Mouse (Mus musculus) T-helper 1 cell (primary cell): ENCODE results near the gene Flt3l.
"Not testable (repeated sequence)": the region's sequence is repeated elsewhere in the genome, so short reads cannot be mapped to it uniquely, and the experiment has no call there.

Experiments
- in situ Hi-C: fragments of 300-600 bp; cut with MboI, MseI; formaldehyde crosslinking; loops from one replicate; pipeline ENCODE4 v1.15.1; 2025; ENCODE audit warnings: high pct_unique_total_duplicates

Gene Flt3l

DNA sequence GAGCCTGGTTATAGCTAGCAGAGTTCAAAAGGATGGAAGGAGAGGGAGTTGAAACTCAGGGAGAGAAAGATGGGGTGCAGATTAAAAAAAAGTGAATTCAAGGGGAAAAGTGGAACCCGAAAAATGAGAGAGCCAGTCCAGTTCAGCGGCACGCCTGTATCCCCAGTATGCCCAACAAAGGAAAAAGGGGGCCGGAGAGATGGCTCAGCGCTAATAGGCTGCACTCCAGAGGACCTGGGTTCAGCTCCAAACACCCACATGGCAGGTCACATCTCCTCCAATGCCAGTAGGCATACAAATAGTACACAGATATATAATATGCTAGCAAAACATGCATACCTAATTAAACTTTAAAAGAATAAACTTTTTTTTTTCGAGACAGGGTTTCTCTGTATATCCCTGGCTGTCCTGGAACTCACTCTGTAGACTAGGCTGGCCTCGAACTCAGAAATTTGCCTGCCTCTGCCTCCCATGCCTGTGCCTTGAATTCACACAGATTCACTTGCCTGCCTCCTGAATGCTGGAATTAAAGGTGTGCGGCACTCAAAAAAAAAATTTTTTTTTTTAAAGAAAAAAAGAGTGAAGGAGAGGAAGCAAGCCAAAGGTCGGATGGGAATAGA lies 26.9 kb upstream of the Flt3l start:
- in situ Hi-C loops = no loop called here

DNA sequence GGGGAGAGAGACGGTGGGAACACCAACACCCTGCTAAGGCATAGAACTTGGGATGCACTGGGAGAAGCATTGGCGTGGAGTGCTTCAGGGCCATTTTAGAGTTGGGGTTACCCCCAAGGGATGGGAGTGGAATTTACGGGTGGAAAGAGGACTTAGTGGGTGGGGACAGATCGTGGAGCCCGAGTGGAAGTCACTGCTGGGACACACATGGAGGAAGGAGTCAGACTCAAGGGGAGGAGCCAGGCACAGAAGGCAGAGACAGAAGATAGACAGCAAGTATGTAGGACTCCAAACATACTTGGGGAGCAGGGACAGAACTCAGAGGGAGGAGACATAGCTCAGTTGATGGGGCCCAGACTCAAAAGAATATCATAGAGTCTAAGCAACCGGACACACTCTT lies 26.3 kb upstream of the Flt3l start:
- in situ Hi-C loops = no loop called here

DNA sequence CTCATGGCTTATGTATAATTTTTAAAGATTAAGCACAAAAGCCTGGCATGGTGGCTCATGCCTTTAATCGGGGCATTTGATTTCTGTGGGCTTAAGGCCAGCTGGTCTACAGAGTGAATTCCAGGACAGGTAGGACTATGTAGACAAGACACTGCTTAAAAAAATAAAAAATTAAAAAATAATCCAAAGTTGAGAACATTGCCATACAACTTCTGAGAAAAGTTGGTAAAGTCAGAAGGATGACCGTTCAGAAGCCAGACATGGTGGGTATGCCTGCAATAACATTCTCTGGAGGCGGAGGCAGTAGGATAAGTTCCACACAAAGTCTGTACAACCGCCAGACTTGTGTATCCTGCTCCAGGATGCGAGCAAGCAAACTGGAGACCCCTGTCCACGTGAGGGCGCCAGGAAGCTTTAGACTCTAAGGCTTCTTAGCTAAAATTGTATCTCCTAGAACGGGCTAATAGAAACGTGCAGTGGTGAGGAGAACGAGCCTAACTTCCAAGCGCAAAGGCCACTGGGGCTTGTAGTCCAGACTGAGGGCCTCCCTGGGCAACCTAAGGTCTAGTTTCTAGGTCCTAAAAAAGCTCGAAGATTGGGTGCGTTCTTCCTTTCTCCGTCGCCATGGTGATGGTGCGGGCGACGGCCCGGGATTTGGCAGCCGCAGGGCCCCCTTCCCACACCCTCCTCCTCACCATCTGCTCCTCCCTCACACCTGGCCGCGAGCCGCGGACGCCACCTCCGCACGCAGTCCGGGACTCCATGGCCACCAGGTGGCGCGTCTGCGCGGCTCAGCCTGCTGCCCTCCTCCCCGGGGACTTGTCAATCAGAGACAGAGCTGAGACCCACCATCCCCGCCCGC lies 25.6 kb upstream of the Flt3l start:
- in situ Hi-C loops = no loop called here

DNA sequence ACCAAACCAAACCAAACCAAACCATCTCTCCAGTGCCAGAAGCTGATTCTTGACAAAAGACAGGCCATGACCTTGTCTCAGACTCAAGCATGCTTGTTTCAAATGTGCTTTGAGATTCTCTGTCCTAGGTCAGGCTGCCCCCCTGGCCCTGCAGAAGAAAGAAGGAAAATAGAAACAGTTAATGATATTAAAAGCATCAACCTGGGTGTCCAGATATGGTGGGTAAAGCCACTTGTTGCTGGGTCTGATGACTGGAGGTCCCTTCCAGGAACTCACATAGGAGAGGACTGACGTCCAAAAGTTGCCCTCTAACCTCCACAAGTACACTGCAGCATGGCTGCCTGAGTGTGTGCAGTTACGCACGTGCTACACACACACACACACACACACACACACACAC lies 24.6 kb upstream of the Flt3l start:
- in situ Hi-C loops = no loop called here

DNA sequence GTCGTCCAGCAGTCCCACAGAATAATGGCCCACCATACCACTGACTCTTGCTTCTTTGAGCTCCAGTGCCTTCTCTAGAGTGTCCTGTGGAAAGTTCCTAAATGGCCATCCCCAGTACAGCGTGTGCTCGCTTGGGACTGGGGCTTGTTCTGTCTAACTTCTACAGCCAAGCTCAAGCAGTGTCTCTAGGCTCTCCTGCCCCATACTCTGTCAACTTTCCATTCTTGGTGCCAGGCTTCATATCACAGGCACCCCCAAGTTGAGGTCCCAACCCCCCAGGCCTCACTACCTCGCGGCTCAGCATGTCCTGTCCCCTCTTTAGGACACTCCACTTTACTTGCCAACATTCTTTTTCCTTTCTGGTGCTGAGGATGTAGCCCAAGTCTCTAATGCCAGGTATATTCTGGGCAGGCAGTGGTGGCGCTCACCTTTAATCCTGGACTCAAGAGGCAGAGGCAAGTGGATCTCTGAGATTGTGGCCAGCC lies 24.1 kb upstream of the Flt3l start:
- in situ Hi-C loops = no loop called here

DNA sequence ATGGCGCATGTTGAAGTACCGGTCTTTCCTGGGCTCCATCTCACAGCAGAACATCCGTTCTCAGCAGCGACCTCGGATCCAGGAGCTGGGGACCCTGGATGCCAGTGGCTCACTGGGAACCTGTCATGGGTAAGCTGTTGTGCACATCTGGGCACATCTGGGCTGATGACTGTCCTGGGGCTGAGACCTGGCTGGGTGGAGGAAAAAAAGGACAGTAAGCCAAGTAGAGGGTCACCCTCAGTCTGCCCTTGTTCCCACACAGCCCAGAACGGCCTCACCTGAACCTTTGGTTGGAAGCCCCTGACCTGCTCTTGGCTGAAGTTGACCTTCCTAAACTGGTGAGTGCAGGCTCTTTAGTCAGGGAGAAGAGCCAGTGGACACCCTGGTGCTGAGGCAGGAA lies 22.8 kb upstream of the Flt3l start:
- in situ Hi-C loops = no loop called here

DNA sequence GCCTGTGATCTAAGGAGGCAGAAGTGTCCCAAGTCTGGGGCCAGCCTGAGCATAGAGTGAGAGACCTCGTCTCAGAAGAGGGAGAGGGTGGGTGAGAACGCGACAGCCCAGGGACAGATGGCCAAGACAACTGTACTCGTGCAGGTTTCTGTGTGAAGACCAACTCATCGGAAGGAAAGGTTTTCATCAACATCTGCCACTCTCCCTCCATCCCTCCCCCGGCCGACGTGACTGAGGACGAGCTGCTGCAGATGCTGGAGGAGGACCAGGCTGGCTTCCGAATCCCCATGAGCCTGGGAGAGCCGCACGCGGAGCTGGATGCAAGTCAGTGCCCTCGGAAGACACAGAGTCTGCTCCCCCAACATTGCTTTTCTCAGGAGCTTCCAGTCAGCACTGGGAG lies 21.2 kb upstream of the Flt3l start:
- in situ Hi-C loops = no loop called here

DNA sequence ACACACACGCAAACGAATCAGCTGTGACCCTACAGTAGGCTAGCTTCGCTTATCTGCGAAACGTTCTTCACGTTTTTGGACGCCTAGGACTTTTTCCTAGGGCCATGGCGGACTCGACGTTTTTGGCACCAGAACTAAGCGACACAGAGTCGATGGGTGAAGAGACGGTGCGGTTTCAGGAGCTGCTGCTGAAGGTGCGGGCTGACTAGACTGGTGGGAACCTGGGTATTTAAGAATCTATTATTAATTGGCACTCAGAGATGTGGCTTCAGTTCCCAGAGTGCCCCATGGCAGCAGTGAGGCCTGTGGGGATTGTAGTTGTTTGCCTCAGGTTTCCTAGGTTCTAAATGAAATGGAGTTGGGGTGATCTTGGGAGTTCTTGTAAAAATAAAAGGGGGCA lies 20.0 kb upstream of the Flt3l start:
- in situ Hi-C loops = no loop called here

DNA sequence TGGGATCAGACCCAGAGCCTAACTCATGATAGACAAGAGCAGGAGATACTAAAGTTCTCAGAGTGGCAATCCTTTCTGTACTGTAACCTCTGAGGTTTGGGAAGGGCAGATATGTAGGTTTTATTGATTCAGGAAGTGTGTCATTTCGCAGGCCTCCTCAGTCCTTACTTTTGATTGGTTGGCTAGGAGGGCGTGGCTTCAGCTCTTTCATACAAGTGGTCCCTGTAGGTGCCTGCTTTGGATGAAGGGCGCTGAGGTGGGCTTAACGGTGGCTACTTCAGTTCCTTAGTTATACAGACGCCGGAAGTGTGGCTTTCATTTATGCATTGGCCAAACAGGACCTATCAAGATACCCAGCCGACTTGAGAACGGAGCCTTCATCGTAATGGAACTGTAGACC lies 19.4 kb upstream of the Flt3l start:
- in situ Hi-C loops = no loop called here

DNA sequence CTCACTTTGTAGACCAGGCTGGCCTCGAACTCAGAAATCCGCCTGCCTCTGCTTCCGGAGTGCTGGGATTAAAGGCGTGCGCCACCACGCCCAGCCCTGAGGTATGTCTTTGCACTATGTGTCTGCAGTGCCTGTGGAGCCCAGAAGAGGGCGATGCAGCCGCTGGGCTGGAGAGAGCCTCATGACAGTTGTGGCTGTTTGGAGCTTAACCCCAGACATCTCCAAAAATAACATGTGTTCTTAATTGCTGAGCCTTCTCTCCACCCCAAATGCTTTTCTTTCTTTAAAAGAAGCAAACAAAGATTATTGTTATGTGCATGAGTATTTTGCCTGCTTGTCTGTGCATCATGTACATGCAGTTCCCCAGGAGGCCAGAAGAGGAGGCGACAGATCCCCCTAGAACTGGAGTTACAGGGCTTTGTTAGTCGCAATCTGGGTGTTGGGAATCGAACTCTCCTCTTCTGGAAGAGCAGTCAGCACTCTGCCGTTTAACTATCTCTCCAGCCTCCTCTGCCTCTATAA lies 18.8 kb upstream of the Flt3l start:
- in situ Hi-C loops = no loop called here

DNA sequence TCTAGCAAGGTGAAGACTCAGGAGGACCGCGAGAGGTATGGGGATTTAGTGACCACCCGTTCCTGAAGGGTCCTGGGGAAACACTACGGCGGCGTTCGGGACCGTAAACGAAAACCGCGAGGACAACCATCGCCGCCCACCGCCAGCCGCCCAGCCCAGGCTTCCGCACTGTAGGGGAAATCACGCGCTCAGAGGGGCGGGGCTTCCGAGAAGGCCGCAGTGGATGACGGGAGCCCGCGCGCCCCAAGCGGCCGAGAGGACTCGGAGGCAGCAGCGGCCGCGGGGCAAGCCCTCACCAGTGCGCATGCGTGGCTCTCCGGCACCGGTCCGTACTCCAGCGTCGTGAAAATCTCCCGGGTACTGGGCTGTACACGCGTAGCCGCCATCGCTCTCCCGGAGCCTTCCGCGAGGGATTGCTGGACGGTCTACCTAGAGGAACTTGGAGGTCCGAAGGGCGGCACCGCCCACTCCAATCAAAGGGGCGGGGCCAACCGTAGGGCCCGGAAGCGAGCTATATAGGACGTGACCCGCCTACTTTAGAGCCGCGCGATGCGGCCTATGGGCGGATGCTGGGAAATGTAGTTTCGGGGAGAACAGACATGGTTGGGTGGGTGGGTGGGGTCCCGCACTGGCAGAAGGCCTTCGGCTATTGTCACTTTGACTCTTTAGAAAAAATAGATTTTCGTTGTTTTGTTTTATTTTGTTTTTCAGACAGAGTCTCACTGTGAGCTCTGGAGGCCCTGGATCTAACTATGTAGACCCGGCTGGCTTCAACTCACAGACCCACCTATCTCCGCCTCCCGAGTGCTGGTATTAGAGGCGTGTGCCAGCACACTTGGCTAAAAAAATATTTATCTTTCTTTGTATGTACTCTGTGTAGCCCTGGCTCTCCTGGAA lies 18.1 kb upstream of the Flt3l start, which contains the start of the genes Pih1d1 and Aldh16a1:
Pih1d1 (plus strand) TSS at position 208 of the 897 bp plus-strand sequence.
Aldh16a1 (minus strand) TSS at position 489 of the 897 bp plus-strand sequence.
- in situ Hi-C loops = no loop called here

DNA sequence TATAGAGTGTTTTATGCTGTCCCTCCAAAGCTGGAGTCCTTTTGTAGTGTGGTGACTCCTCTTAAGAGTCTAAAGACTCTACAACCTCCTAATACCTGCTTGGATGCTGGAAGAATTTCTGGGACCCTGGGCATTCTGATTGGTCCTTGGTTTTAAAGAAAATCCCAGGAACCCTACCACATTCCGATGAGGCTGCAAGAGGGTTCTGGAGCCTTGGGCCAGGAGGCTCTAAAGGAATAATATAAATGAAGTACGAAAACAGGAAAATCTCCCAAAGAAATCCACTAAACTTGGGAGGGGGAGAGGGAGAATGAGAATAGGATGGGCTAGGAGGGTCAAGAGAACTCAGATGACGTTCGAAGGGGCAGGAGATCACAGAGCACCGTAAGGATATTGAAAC lies 17.4 kb upstream of the Flt3l start:
- in situ Hi-C loops = no loop called here

DNA sequence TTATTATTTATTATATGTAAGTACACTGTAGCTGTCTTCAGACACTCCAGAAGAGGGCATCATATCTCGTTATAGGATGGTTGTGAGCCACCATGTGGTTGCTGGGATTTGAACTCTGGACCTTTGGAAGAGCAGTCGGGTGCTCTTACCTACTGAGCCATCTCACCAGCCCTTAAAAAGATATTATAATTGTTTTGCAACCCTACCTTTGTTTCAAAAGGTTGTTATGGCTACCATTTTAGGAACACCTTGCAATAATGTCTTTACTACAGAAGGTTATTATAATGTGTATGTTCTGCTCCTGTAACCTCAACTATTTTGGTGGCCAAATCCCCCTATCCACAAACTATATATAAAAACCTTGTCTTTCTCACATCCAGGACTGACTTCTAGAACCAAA lies 16.8 kb upstream of the Flt3l start:
- in situ Hi-C loops = not testable (repeated sequence)

DNA sequence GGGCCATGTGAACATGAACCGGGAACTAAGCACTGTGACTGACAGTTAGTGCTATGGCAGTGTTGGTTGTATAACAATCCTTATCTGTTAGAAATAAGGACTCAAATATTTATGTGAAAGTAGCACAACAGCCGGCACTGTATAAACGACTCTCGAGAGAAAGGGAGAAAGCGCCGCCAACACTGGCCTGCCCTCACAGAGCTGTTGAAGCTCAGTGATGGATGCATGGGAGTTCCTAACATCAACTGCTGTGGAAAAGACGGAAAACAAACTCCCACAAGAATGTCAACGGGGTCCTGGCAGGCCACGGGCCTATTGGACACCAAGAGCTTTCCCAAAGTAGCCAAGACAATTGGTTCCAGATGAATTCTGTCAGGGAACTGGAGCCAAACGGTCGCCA lies 15.1 kb upstream of the Flt3l start:
- in situ Hi-C loops = no loop called here

DNA sequence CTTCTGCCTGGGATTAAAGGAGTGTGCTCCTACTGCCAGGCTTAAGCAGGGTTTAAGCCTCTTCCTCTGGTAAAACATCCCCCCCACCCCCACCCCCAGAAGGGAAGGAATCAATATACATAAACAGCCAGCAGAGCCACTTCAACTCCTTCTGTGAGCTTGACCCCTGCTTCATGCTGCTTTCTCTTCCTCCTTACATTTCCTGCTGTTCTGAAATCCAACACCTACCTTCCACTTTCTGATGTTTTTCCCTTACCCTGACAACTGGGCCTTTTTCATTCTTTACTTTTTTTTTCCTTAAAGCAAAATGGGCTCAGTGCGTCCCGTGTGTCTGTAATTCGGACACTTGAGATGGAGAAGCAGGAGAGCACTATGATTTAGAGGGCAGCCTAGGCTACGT lies 14.1 kb upstream of the Flt3l start:
- in situ Hi-C loops = no loop called here

DNA sequence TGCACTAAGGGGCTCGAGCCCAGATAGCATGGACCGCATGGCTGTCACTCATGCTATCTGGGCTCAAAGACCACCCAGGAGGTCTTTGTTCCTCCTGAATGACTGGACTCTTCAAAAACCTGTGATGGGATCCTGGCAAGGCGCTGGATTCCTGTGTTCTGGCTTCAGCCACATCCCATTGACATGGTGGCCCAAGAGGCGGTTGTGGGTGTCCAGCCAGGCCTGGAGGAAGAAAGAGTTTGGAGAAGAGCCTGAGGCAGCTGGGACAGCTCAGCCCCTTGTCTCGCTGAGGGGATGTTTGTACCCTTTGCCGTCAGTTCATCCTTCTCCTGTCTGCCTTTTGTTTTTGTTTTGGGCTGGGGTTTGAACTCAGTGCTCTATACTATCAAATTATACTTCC lies 13.3 kb upstream of the Flt3l start:
- in situ Hi-C loops = no loop called here

DNA sequence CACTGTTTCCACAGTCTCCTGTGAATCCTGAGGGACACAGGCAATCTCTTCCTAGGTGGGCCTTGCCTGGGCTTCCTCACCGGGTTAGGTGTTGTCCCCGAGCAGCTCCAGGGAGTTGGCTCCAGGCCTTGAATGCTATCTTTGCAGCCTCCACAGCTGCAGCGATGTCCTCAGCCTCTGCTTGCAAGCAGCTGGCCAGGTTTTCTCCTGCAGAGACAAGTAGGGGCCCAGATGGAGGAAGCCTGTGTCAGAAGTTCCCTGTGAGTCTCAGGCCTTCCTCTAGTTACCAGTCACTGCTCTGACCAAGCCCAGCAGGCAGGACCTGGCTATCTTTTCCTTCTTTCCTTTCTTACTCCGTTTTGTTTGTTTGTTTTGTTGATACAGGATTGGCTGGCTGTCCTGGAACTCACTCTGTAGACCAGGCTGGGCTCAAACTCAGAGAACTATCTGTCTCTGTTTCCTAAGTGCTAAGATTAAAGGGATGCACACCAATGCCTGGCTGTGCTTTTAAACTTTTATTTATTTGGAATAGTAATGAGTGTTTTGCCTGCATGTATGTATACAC lies 12.4 kb upstream of the Flt3l start:
- in situ Hi-C loops = no loop called here

DNA sequence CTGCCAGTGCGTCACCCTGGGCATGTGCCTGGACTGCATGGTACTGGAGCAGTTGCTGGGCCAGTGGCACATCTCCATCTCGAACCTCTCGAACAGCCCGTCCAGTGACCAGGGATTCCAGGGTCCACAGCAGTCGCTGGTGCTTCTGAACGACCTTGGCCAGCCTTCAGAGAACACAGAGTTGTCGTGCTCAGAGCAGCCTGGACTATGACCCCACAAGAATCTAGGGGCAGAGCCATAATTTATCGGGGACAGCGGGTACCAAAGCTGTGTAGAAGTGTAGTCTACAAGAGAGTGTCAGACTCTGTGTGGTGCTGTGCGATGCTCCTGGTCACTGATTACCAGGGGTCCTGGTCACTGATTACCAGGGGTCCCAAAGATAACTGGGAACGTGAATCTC lies 11.7 kb upstream of the Flt3l start:
- in situ Hi-C loops = no loop called here

DNA sequence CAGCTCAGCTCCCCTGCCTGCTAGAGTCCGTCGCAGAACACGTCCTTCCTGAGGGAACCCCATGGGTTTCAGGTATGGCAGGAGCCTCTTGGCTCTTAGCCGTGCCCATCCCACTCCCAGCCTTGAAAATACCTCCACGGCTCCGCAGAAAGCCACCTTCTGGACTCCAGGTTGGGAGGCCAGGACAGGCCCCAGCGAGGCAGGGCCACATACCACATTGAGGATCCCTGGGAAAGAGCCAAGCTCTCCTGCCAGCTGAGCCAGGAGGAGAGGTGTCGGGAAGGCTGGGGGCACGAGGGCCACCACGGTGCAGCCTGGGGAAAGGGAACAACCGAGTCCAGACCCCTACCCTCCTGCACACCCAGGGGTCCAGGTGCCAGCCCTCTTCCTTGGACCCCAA lies 11.0 kb upstream of the Flt3l start:
- in situ Hi-C loops = no loop called here

DNA sequence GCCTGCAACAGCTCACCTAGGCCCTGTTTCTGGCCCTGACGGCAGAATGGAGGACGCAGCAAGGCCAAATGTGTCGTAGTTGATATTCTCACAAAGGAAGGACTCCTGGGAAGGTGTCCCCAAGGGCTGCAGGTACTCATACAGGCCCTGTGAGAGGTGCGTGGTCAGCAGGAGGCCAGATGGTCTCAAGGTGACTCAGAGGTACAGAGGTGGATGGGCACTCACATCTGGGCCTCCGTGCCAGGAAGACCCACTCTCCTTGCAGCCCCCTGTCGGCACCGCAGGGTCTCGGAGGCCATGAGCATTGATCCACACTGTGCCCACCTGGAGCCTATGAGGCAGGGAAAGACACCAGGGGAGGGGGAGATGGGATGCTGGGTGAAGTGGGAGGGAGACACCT lies 9.2 kb upstream of the Flt3l start:
- in situ Hi-C loops = no loop called here

DNA sequence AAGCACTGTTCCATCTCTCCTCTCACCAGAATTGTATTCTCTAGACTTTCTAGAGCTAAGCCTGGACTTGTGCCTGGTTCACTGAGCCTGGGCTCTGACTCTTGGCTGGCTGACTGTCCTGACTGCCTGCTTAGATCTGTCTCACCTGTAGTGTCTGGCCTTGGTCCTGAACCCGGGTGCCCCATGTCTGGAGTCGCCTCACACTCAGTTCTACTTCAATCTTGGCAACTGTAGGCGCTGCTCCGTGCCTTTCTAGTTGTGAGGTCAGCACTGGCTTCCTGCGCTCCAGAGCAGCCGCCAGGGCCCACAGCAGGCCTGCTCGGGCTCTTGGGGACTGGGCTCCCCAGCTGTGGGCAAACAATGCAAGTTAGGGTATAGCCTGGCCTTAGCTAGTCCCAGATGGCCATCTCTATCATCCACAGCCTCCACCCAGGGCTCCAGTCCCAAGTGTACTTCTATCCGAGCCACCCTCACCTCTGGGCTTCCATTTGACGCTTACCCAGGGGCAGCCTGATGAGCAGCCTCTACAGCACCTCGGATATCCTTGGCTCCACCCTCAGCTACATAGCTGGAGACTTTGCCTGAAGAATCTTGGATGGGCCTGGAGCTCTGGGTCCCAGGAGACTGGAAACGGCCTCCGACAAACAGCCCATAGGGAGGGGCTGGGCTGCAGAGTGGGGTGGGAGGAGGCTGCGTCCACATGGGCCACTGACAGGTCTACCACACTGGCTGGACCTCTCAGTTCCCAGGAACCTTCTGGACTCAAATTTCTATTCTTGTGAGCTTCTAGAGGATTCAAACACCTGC lies 8.3 kb upstream of the Flt3l start:
- in situ Hi-C loops = no loop called here
